Mouse (Mus musculus): ENCODE data around the gene Nudt16l1. TPM values are rescaled to one million over a fixed set of nuclear protein-coding genes. Genes with fewer than 3 reads are reported as not detected.

The Nudt16l1 gene
- polyA plus RNA-seq, 1 experiment: 151 TPM

- TF ChIP-seq CTCF (IDR thresholded peaks at IDR 0.05; ENCODE audit: borderline replicate concordance, control insufficient read depth, extremely low read depth, insufficient read depth, low read length, poor library complexity) (no peak), POLR2A (IDR thresholded peaks at IDR 0.05; ENCODE audit: control insufficient read depth, extremely low read depth, insufficient read depth, low read length, poor library complexity) (no peak)
- Histone ChIP-seq H3K27me3 (ENCODE audit: control insufficient read depth, insufficient read depth, low read length) (no peaks in the 10 kb centered on the region), H3K36me3 (ENCODE audit: control insufficient read depth, insufficient read depth, low read length) (peaks cover 29% of the 10 kb centered on the region), H3K4me3 (ENCODE audit: control insufficient read depth, insufficient read depth, low read length) (no peak overlapping the region), H3K27ac (ENCODE audit: control insufficient read depth, insufficient read depth, low read length) (no peak overlapping the region), H3K4me1 (replicated peaks; ENCODE audit: control insufficient read depth, insufficient read depth, low read length) (peaks cover 12% of the 10 kb centered on the region)
- DNase-seq: no peak
- WGBS: 99% methylated on average over 3 of the region's 3 CpGs
These were observed 4.9 kb downstream of the Nudt16l1 start for GRCm38 (mm10) chr16:4943431-4943830.

GRCm38 (mm10) chr16:4945415-4945814 lies 6.9 kb downstream of the Nudt16l1 start:
- no peaks in the 10 kb centered on the region for H3K27me3 ChIP-seq (ENCODE audit: control insufficient read depth, insufficient read depth, low read length)
- TF ChIP-seq CTCF (IDR thresholded peaks at IDR 0.05; ENCODE audit: borderline replicate concordance, control insufficient read depth, extremely low read depth, insufficient read depth, low read length, poor library complexity): no peak
- TF ChIP-seq POLR2A (IDR thresholded peaks at IDR 0.05; ENCODE audit: control insufficient read depth, extremely low read depth, insufficient read depth, low read length, poor library complexity): no peak
- no peak overlapping the region for H3K4me3 ChIP-seq (ENCODE audit: control insufficient read depth, insufficient read depth, low read length)
- peaks cover 40% of the 10 kb centered on the region for H3K36me3 ChIP-seq (ENCODE audit: control insufficient read depth, insufficient read depth, low read length)
- no peak for DNase-seq
- no peaks in the 10 kb centered on the region for H3K4me1 ChIP-seq (replicated peaks; ENCODE audit: control insufficient read depth, insufficient read depth, low read length)
- 90% methylated on average over 4 of the region's 4 CpGs for WGBS
- no peak overlapping the region for H3K27ac ChIP-seq (ENCODE audit: control insufficient read depth, insufficient read depth, low read length)

- H3K4me3 ChIP-seq (ENCODE audit: control insufficient read depth, insufficient read depth, low read length): no peak overlapping the region
- H3K27me3 ChIP-seq (ENCODE audit: control insufficient read depth, insufficient read depth, low read length): no peaks in the 10 kb centered on the region
- WGBS: 96% methylated on average over 3 of the region's 3 CpGs
- TF ChIP-seq POLR2A (IDR thresholded peaks at IDR 0.05; ENCODE audit: control insufficient read depth, extremely low read depth, insufficient read depth, low read length, poor library complexity) (no peak), CTCF (IDR thresholded peaks at IDR 0.05; ENCODE audit: borderline replicate concordance, control insufficient read depth, extremely low read depth, insufficient read depth, low read length, poor library complexity) (no peak)
- no peaks in the 10 kb centered on the region for H3K4me1 ChIP-seq (replicated peaks; ENCODE audit: control insufficient read depth, insufficient read depth, low read length)
- no peak for DNase-seq
- H3K36me3 ChIP-seq (ENCODE audit: control insufficient read depth, insufficient read depth, low read length): peaks cover 47% of the 10 kb centered on the region
- no peak overlapping the region for H3K27ac ChIP-seq (ENCODE audit: control insufficient read depth, insufficient read depth, low read length)
These were observed 7.6 kb downstream of the Nudt16l1 start for GRCm38 (mm10) chr16:4946155-4946554.

- Histone ChIP-seq H3K4me1 (replicated peaks; ENCODE audit: control insufficient read depth, insufficient read depth, low read length) (no peaks in the 10 kb centered on the region), H3K4me3 (ENCODE audit: control insufficient read depth, insufficient read depth, low read length) (no peak overlapping the region), H3K27ac (ENCODE audit: control insufficient read depth, insufficient read depth, low read length) (no peak overlapping the region), H3K36me3 (ENCODE audit: control insufficient read depth, insufficient read depth, low read length) (peaks cover 49% of the 10 kb centered on the region), H3K27me3 (ENCODE audit: control insufficient read depth, insufficient read depth, low read length) (no peaks in the 10 kb centered on the region)
- no peak for TF ChIP-seq CTCF (IDR thresholded peaks at IDR 0.05; ENCODE audit: borderline replicate concordance, control insufficient read depth, extremely low read depth, insufficient read depth, low read length, poor library complexity)
- no peak for TF ChIP-seq POLR2A (IDR thresholded peaks at IDR 0.05; ENCODE audit: control insufficient read depth, extremely low read depth, insufficient read depth, low read length, poor library complexity)
- WGBS: 96% methylated on average over 4 of the region's 4 CpGs
- DNase-seq: no peak
These were observed 8.8 kb downstream of the Nudt16l1 start for GRCm38 (mm10) chr16:4947378-4947777.

- TF ChIP-seq POLR2A (IDR thresholded peaks at IDR 0.05; ENCODE audit: control insufficient read depth, extremely low read depth, insufficient read depth, low read length, poor library complexity) (no peak), CTCF (IDR thresholded peaks at IDR 0.05; ENCODE audit: borderline replicate concordance, control insufficient read depth, extremely low read depth, insufficient read depth, low read length, poor library complexity) (no peak)
- 95% methylated on average over 3 of the region's 3 CpGs for WGBS
- peaks cover 44% of the 10 kb centered on the region for H3K36me3 ChIP-seq (ENCODE audit: control insufficient read depth, insufficient read depth, low read length)
- peaks cover 5% of the 10 kb centered on the region for H3K4me1 ChIP-seq (replicated peaks; ENCODE audit: control insufficient read depth, insufficient read depth, low read length)
- DNase-seq: no peak
- H3K27ac ChIP-seq (ENCODE audit: control insufficient read depth, insufficient read depth, low read length): no peak overlapping the region
- no peaks in the 10 kb centered on the region for H3K27me3 ChIP-seq (ENCODE audit: control insufficient read depth, insufficient read depth, low read length)
- H3K4me3 ChIP-seq (ENCODE audit: control insufficient read depth, insufficient read depth, low read length): no peak overlapping the region
These were observed 18.0 kb downstream of the Nudt16l1 start for GRCm38 (mm10) chr16:4956609-4957008.

- no peak overlapping the region for H3K4me3 ChIP-seq (ENCODE audit: control insufficient read depth, insufficient read depth, low read length)
- WGBS: 100% methylated on average over 3 of the region's 3 CpGs
- no peak for DNase-seq
- H3K4me1 ChIP-seq (replicated peaks; ENCODE audit: control insufficient read depth, insufficient read depth, low read length): peaks cover 5% of the 10 kb centered on the region
- peaks cover 36% of the 10 kb centered on the region for H3K36me3 ChIP-seq (ENCODE audit: control insufficient read depth, insufficient read depth, low read length)
- no peak overlapping the region for H3K27ac ChIP-seq (ENCODE audit: control insufficient read depth, insufficient read depth, low read length)
- no peak for TF ChIP-seq CTCF (IDR thresholded peaks at IDR 0.05; ENCODE audit: borderline replicate concordance, control insufficient read depth, extremely low read depth, insufficient read depth, low read length, poor library complexity)
- no peak for TF ChIP-seq POLR2A (IDR thresholded peaks at IDR 0.05; ENCODE audit: control insufficient read depth, extremely low read depth, insufficient read depth, low read length, poor library complexity)
- H3K27me3 ChIP-seq (ENCODE audit: control insufficient read depth, insufficient read depth, low read length): no peaks in the 10 kb centered on the region
These were observed 18.9 kb downstream of the Nudt16l1 start for GRCm38 (mm10) chr16:4957446-4957845.

GRCm38 (mm10) chr16:4960260-4960659 lies 21.7 kb downstream of the Nudt16l1 start:
- Histone ChIP-seq H3K36me3 (ENCODE audit: control insufficient read depth, insufficient read depth, low read length) (peaks cover 10% of the 10 kb centered on the region), H3K27ac (ENCODE audit: control insufficient read depth, insufficient read depth, low read length) (no peak overlapping the region), H3K4me1 (replicated peaks; ENCODE audit: control insufficient read depth, insufficient read depth, low read length) (peaks cover 16% of the 10 kb centered on the region), H3K4me3 (ENCODE audit: control insufficient read depth, insufficient read depth, low read length) (no peak overlapping the region), H3K27me3 (ENCODE audit: control insufficient read depth, insufficient read depth, low read length) (no peaks in the 10 kb centered on the region)
- 57% methylated on average over 8 of the region's 8 CpGs for WGBS
- TF ChIP-seq CTCF (IDR thresholded peaks at IDR 0.05; ENCODE audit: borderline replicate concordance, control insufficient read depth, extremely low read depth, insufficient read depth, low read length, poor library complexity) (no peak), POLR2A (IDR thresholded peaks at IDR 0.05; ENCODE audit: control insufficient read depth, extremely low read depth, insufficient read depth, low read length, poor library complexity) (no peak)
- no peak for DNase-seq
